ENCODE assay signal across 10 mouse cellular contexts in genomic region chr7:120874764-120875539, GRCm38 (mm10). TPM values are rescaled to one million over a fixed set of nuclear protein-coding genes. Genes with fewer than 3 reads are reported as not detected.
DNase-seq lines count a peak whose midpoint lies in the region; ATAC-seq lines count a peak whose summit lies in the region.
"Had no signal": no experiment of that assay in that cellular context is flagged by ENCODE, and none has a peak within 500 bp of the region (broad histone marks: within the 10 kb centered on the region; RNA-seq: fewer than 3 reads in every experiment).

No protein-coding gene starts in this region.

- peak; percentile 47 to 80 for DNase-seq in urinary bladder, adult 18-20 months (ENCODE audit: low spot score in 2 of 2)
- no peak for DNase-seq in urinary bladder, postnatal 10 days (ENCODE audit: low spot score)
- DNase-seq in lung, postnatal 25 days (ENCODE audit: low spot score), result peak; percentile 38
- DNase-seq in yolk sac, embryonic 10.5 days (ENCODE audit: low spot score), result peak; percentile 50
- DNase-seq in gastrocnemius, postnatal 25 days, result no peak
- no peak for DNase-seq in cerebellum, postnatal 4 days (ENCODE audit: low spot score in 2 of 2)
- DNase-seq: cerebellum, adult 11 months had no signal

- no peaks in the 10 kb centered on the region for H3K9me3 ChIP-seq in intestine, embryonic 16.5 days (ENCODE audit: control insufficient read depth, low read length)
- H3K9me3 ChIP-seq in midbrain, embryonic 16.5 days (replicated peaks; ENCODE audit: control insufficient read depth, low read length, poor library complexity, severe bottlenecking), result no peaks in the 10 kb centered on the region

- no peak overlapping the region for H3K9ac ChIP-seq in intestine, embryonic 16.5 days (ENCODE audit: low read depth, low read length)
- no peak overlapping the region for H3K9ac ChIP-seq in midbrain, embryonic 16.5 days (ENCODE audit: low read depth, low read length)

- H3K4me3 ChIP-seq in intestine, embryonic 16.5 days (ENCODE audit: low read length), result no peak overlapping the region
- H3K4me3 ChIP-seq in midbrain, embryonic 16.5 days (ENCODE audit: low read depth, low read length), result no peak overlapping the region

- 50% methylated on average over 7 of the region's 7 CpGs for WGBS in intestine, embryonic 16.5 days
- WGBS in midbrain, embryonic 16.5 days, result 82% methylated on average over 7 of the region's 7 CpGs

- H3K27ac ChIP-seq in intestine, embryonic 16.5 days (ENCODE audit: low read length), result peak overlapping the region; percentile 88
- H3K27ac ChIP-seq in midbrain, embryonic 16.5 days (ENCODE audit: low read length), result no peak overlapping the region

- peak; percentile 97 for ATAC-seq in intestine, embryonic 16.5 days
- ATAC-seq in midbrain, embryonic 16.5 days, result no peak
- ATAC-seq: forebrain, embryonic 16.5 days had no signal

- peaks cover 11% of the 10 kb centered on the region; the same call in 1 of the 2 replicates for H3K4me1 ChIP-seq in intestine, embryonic 16.5 days (ENCODE audit: control insufficient read depth, insufficient read depth, low read length)
- peaks cover 2% of the 10 kb centered on the region; the same call in 1 of the 2 replicates for H3K4me1 ChIP-seq in midbrain, embryonic 16.5 days (ENCODE audit: control insufficient read depth, insufficient read depth, low read length)

- H3K36me3 ChIP-seq in intestine, embryonic 16.5 days (ENCODE audit: control insufficient read depth, insufficient read depth, low read length), result no peaks in the 10 kb centered on the region
- no peaks in the 10 kb centered on the region for H3K36me3 ChIP-seq in midbrain, embryonic 16.5 days (ENCODE audit: control insufficient read depth, insufficient read depth, low read length)

- H3K4me2 ChIP-seq in intestine, embryonic 16.5 days (ENCODE audit: low read depth, low read length), result no peak overlapping the region
- H3K4me2 ChIP-seq in midbrain, embryonic 16.5 days (ENCODE audit: low read length), result no peak overlapping the region

- H3K27me3 ChIP-seq in intestine, embryonic 16.5 days (replicated peaks; ENCODE audit: control insufficient read depth, insufficient read depth, low read length), result no peaks in the 10 kb centered on the region
- H3K27me3 ChIP-seq in midbrain, embryonic 16.5 days (ENCODE audit: control insufficient read depth, insufficient read depth, low read depth, low read length), result no peaks in the 10 kb centered on the region

RNA-seq across cellular contexts. Expression of gene Eef2k, which starts 32.3 kb away (rescaled TPM):
- 54.1 and 59.6 TPM in 2 replicates for polyA plus RNA-seq in intestine, embryonic 16.5 days (2015; fragmentation: Nextera tagmentation; extraction: Ambion mirVana)
- 10 to 100 TPM; 39.3 to 56.2 TPM for total RNA-seq in gastrocnemius, postnatal 25 days (2021)
- polyA plus RNA-seq in midbrain, embryonic 16.5 days (2015; fragmentation: Nextera tagmentation; extraction: Ambion mirVana), result 33.5 and 35.4 TPM in 2 replicates

RNA-seq across cellular contexts. Expression of gene Polr3e, which starts 42.6 kb away (rescaled TPM):
- 37.5 and 37.9 TPM in 2 replicates for polyA plus RNA-seq in intestine, embryonic 16.5 days (2015; fragmentation: Nextera tagmentation; extraction: Ambion mirVana)
- total RNA-seq in gastrocnemius, postnatal 25 days (2021), result 10 to 100 TPM in 1 of 2 experiments, 1 to 10 TPM in 1; 9.0 to 11.0 TPM
- polyA plus RNA-seq in midbrain, embryonic 16.5 days (2015; fragmentation: Nextera tagmentation; extraction: Ambion mirVana), result 27.0 and 27.7 TPM in 2 replicates

Comparison
In these comparisons a context has a peak if more than half of its experiments do, and no peak if none do; other contexts are left out.
1. DNase-seq: peak in urinary bladder, adult 18-20 months (2 of 2), lung, postnatal 25 days (single experiment) and yolk sac, embryonic 10.5 days (single experiment); none in urinary bladder, postnatal 10 days (single experiment), gastrocnemius, postnatal 25 days (single experiment) and cerebellum, postnatal 4 days (0 of 2).